Mouse (Mus musculus): ENCODE results near the gene Glrx2.

DNA sequence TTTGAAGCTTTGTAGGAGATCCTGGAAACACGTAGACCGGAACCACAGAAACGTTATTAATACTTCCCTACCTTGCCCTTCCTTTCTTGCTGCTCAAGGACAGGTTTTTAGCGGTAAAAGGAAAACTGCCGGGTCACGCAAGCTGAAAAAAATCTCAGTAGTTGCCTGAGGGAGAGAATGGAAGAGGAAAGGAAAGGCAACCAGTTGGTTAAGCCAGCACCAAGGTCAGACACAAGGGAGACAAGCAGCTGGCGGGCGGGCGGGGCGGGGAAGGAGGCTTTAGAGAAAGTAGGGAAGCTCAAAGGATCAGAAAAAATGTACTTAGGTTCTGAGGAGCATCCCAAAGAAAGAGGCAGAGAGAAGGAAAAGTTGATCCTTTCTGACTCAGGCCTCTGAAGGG lies 29.7 kb downstream of the Glrx2 start:
- TF ChIP-seq CTCF (IDR thresholded peaks at IDR 0.05; ENCODE audit: insufficient read depth, low read length) (no peak), POLR2A (IDR thresholded peaks at IDR 0.05; ENCODE audit: borderline replicate concordance, extremely low read depth, low read depth, low read length) (no peak)
